Mouse (Mus musculus): Measurements from ENCODE around the gene Olfr629. TPM values are rescaled to one million over a fixed set of nuclear protein-coding genes. Genes with fewer than 3 reads are reported as not detected.
"Not testable (repeated sequence)": the region's sequence is repeated elsewhere in the genome, so short reads cannot be mapped to it uniquely, and the experiment has no call there.

Olfr629 gene
- total and polyA plus RNA-seq, 3 experiments = not detected

- H3K79me2 ChIP-seq (ENCODE audit: control insufficient read depth, insufficient read depth, low read length, poor library complexity); H3K36me3 ChIP-seq (ENCODE audit: control insufficient read depth in 1 of 2, insufficient read depth in 2 of 2, low read length in 2 of 2); H3K27ac ChIP-seq (ENCODE audit: control insufficient read depth, low read depth, low read length); H3K4me3 ChIP-seq (ENCODE audit: control insufficient read depth in 1 of 2, insufficient read depth in 1 of 2, low read depth in 2 of 2, low read length in 2 of 2); H3K27me3 ChIP-seq (ENCODE audit: control insufficient read depth in 1 of 2, insufficient read depth in 2 of 2, low read length in 2 of 2); H3K9ac ChIP-seq (ENCODE audit: control insufficient read depth, low read depth, low read length, poor library complexity, severe bottlenecking); H3K4me1 ChIP-seq (ENCODE audit: control insufficient read depth in 1 of 2, insufficient read depth in 2 of 2, low read length in 2 of 2); DNase-seq (ENCODE audit: low read depth, low spot score); H3K9me3 ChIP-seq (replicated peaks; ENCODE audit: insufficient read depth, low read length): not testable (repeated sequence)
Observed at GRCm38 (mm10) chr7:103767687-103768086, 22.9 kb upstream of the Olfr629 start.

- not testable (repeated sequence) for H3K9ac ChIP-seq (ENCODE audit: control insufficient read depth, low read depth, low read length, poor library complexity, severe bottlenecking); H3K4me3 ChIP-seq (ENCODE audit: control insufficient read depth in 1 of 2, insufficient read depth in 1 of 2, low read depth in 2 of 2, low read length in 2 of 2); H3K27ac ChIP-seq (ENCODE audit: control insufficient read depth, low read depth, low read length); H3K9me3 ChIP-seq (replicated peaks; ENCODE audit: insufficient read depth, low read length); H3K27me3 ChIP-seq (ENCODE audit: control insufficient read depth in 1 of 2, insufficient read depth in 2 of 2, low read length in 2 of 2); H3K36me3 ChIP-seq (ENCODE audit: control insufficient read depth in 1 of 2, insufficient read depth in 2 of 2, low read length in 2 of 2); H3K79me2 ChIP-seq (ENCODE audit: control insufficient read depth, insufficient read depth, low read length, poor library complexity); DNase-seq (ENCODE audit: low read depth, low spot score); H3K4me1 ChIP-seq (ENCODE audit: control insufficient read depth in 1 of 2, insufficient read depth in 2 of 2, low read length in 2 of 2)
Observed at GRCm38 (mm10) chr7:103762212-103762611, 17.5 kb upstream of the Olfr629 start.

- Histone ChIP-seq H3K27me3 (ENCODE audit: control insufficient read depth in 1 of 2, insufficient read depth in 2 of 2, low read length in 2 of 2) (peaks cover 0 to 2% of the 10 kb centered on the region in 2 experiments; a peak in 1 of 4 replicates), H3K9me3 (replicated peaks; ENCODE audit: insufficient read depth, low read length) (no peaks in the 10 kb centered on the region), H3K4me1 (ENCODE audit: control insufficient read depth in 1 of 2, insufficient read depth in 2 of 2, low read length in 2 of 2) (no peaks in the 10 kb centered on the region), H3K36me3 (ENCODE audit: control insufficient read depth in 1 of 2, insufficient read depth in 2 of 2, low read length in 2 of 2) (no peaks in the 10 kb centered on the region), H3K79me2 (ENCODE audit: control insufficient read depth, insufficient read depth, low read length, poor library complexity) (no peaks in the 10 kb centered on the region), H3K4me3 (ENCODE audit: control insufficient read depth in 1 of 2, insufficient read depth in 1 of 2, low read depth in 2 of 2, low read length in 2 of 2) (no peak within 1 kb of the TSS), H3K9ac (ENCODE audit: control insufficient read depth, low read depth, low read length, poor library complexity, severe bottlenecking) (no peak within 1 kb of the TSS), H3K27ac (ENCODE audit: control insufficient read depth, low read depth, low read length) (no peak within 1 kb of the TSS)
- TF ChIP-seq MYC (IDR thresholded peaks at IDR 0.05; ENCODE audit: low read depth, low read length) (no peak), CHD1 (IDR thresholded peaks at IDR 0.05; ENCODE audit: low read depth, low read length) (no peak)
- no peak for DNase-seq (ENCODE audit: low read depth, low spot score)
Observed at GRCm38 (mm10) chr7:103757233-103757632, 12.5 kb upstream of the Olfr629 start, which contains the start of gene Olfr630. Gene Olfr630, minus strand, starts transcription at chr7:103757333.

GRCm38 (mm10) chr7:103730074-103730473 lies 14.7 kb downstream of the Olfr629 start, which contains the start of gene Olfr628:
Gene Olfr628, plus strand, starts transcription at chr7:103730374.
- Histone ChIP-seq H3K27me3 (ENCODE audit: control insufficient read depth in 1 of 2, insufficient read depth in 2 of 2, low read length in 2 of 2) (no peaks in the 10 kb centered on the region), H3K9me3 (replicated peaks; ENCODE audit: insufficient read depth, low read length) (no peaks in the 10 kb centered on the region), H3K79me2 (ENCODE audit: control insufficient read depth, insufficient read depth, low read length, poor library complexity) (no peaks in the 10 kb centered on the region), H3K36me3 (ENCODE audit: control insufficient read depth in 1 of 2, insufficient read depth in 2 of 2, low read length in 2 of 2) (no peaks in the 10 kb centered on the region), H3K9ac (ENCODE audit: control insufficient read depth, low read depth, low read length, poor library complexity, severe bottlenecking) (no peak within 1 kb of the TSS), H3K4me1 (ENCODE audit: control insufficient read depth in 1 of 2, insufficient read depth in 2 of 2, low read length in 2 of 2) (no peaks in the 10 kb centered on the region), H3K27ac (ENCODE audit: control insufficient read depth, low read depth, low read length) (no peak within 1 kb of the TSS), H3K4me3 (ENCODE audit: control insufficient read depth in 1 of 2, insufficient read depth in 1 of 2, low read depth in 2 of 2, low read length in 2 of 2) (no peak within 1 kb of the TSS)
- TF ChIP-seq NELFE (IDR thresholded peaks at IDR 0.05; ENCODE audit: low read depth, low read length) (no peak), MAFK (IDR thresholded peaks at IDR 0.05; ENCODE audit: borderline replicate concordance, low read depth, low read length) (no peak), RAD21 (IDR thresholded peaks at IDR 0.05; ENCODE audit: low read depth, low read length) (no peak), MXI1 (IDR thresholded peaks at IDR 0.05; ENCODE audit: low read depth, low read length) (no peak), E2F4 (IDR thresholded peaks at IDR 0.05; ENCODE audit: borderline replicate concordance, low read depth, low read length) (no peak), ZKSCAN1 (IDR thresholded peaks at IDR 0.05; ENCODE audit: low read depth, low read length) (no peak), GATA1 (IDR thresholded peaks at IDR 0.05; ENCODE audit: low read depth, low read length) (no peak), SIN3A (IDR thresholded peaks at IDR 0.05; ENCODE audit: low read length) (no peak), ZNF384 (IDR thresholded peaks at IDR 0.05; ENCODE audit: low read depth, low read length) (no peak), ZMIZ1 (IDR thresholded peaks at IDR 0.05; ENCODE audit: low read depth, low read length) (no peak), KAT2A (conservative IDR thresholded peaks at IDR 0.05; ENCODE audit: low read depth, low read length) (no peak), USF1 (IDR thresholded peaks at IDR 0.05; ENCODE audit: low read depth, low read length) (no peak), JUND (IDR thresholded peaks at IDR 0.05; ENCODE audit: low read depth, low read length) (no peak), USF2 (IDR thresholded peaks at IDR 0.05; ENCODE audit: borderline replicate concordance in 1 of 2, insufficient read depth in 1 of 2, low read depth in 1 of 2, low read length in 2 of 2) (no peak), ZC3H11A (IDR thresholded peaks at IDR 0.05; ENCODE audit: low read depth, low read length) (no peak), HCFC1 (IDR thresholded peaks at IDR 0.05; ENCODE audit: low read depth, low read length) (no peak), ETS1 (IDR thresholded peaks at IDR 0.05; ENCODE audit: low read depth, low read length) (no peak)
- no peak for DNase-seq (ENCODE audit: low read depth, low spot score)
